Mouse (Mus musculus) layer of hippocampus, postnatal 25 days (tissue): ENCODE data around the gene Mettl24. TPM values are rescaled to one million over a fixed set of nuclear protein-coding genes. Genes with fewer than 3 reads are reported as not detected.
"Not testable (repeated sequence)": the region's sequence is repeated elsewhere in the genome, so short reads cannot be mapped to it uniquely, and the experiment has no call there.

Source experiments
- DNase-seq, 2 experiments: peaks; one replicate each; pipeline ENCODE4 v3.0.0; 2022; ENCODE audit warnings: mixed read lengths in 2 of 2, low spot score in 1 of 2; ENCODE audit errors: extremely low spot score in 1 of 2
- total RNA-seq, 2 experiments: library from RNA; stranded (reverse); gene quantifications; 2 replicates each; pipeline ENCODE4 v1.2.3; 2021

Mettl24 gene
- total RNA-seq, 2 experiments from 2014 or later: 1.7 to 2.3 TPM

DNA sequence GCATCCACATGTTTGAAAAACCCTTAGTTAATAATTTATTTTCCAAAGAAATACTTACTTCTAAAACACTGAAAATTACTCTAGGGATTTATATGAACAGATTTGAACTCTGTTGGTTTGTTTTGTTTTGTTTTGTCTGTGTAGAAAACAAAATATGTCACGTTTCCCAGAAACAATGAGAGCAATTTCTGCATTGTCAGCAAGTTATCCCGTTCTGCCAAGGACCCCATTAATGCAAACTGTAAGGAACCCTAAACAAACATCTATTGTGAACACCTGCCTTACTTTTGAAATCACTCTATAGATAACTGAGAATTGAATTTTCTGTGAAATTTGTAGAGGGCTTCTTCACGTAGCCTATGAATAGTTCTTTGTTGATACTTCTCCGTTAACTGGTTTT lies 95.4 kb downstream of the Mettl24 start:
- DNase-seq: no peak

DNA sequence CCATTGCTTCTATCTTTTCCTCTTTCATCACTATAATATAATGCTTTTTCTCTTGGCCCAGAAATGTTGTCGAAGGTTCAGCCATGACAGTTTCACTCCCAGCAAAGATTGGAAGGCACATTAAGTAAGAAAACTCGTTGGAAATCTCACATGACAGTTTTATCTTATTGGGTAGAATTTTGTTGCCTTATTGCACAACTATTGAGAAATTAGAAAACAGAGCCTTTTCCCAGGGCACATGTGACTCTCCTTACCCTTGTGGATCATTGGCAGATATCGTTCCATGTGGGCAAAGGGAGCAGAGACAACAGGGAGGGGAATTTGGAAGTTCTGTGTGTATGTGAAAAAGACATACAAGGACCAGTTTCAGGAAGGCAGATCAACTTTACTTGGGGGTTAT lies 107.3 kb downstream of the Mettl24 start:
- no peak for DNase-seq

DNA sequence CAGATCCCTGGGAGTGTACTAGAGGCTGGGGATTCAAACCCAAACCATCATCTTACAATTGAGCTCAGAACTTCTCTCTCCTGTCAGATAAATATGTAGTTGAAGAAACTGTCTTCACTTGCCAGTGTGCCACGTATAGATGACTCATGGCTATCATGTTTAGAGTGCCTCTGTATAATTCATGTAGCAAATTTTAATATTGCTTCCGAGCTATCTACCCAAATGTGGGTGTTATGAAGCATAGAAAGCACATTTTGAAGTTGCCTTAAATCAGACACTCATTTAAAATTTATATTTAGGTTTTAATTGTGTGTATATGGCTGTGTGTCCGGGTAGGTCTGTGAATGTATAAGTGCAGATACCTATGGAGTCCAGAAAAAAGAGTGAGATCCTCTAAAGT lies 109.0 kb downstream of the Mettl24 start:
- DNase-seq: no peak

DNA sequence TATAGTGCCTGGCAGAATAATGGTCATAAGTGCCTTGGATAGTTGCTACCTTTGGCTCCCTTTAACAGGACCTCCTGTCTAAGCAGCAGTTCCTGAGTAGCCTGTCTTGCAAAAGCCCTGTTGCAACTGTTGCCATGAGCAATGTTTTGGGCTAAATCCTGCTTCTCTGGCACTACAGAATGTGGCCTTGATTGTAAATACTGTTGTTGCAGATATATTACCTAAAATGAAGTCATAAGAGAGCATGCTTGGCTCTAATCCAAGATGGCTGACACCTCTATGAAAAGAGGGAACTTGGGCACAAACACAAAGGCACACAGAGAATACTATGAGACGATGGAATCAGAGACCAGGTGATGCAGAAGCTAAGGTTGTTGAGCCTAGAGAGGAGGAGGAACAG lies 122.1 kb downstream of the Mettl24 start:
- no peak for DNase-seq

DNA sequence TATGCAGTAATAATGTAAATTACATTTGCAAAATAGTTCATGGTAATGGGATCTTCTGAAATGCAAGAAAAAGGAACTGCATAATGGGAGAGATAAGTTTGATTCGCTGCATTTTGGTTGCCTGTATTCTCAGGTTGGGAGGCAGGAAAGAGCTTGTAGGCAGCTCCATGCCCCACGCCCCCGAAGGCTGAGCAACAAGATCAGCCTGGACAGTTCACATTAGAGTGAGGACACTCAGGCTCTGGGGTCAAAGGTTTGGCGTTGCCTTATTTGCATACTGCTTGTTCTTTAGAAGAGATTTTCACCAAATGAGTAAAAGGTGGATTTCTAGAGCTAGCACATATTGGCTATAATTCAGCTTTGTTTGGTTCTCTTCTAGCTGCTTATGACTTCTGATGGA lies 123.1 kb downstream of the Mettl24 start:
- no peak for DNase-seq

DNA sequence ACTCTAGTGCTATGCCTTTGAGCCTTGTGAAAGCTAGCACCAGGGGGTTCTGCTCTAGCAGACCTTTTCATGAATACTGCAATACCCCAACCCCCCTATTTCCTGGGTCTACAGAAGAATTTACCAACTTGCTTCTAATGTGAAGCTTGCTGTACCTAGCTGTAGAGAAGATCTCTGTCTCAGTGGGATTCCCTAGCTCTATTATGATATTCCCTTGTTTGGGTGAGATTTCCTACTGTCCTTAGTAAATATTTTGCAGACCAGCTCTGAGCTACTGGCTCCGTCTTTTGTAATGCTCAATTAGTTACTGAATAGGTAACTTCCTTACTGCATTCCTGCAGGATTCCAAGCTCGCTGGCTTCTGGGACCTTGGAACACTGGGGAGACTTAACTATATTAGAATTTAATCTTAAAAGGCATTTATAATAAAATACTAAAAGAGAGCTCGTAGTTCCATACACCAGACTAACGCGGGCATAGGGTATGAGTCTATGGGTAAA lies 126.4 kb downstream of the Mettl24 start:
- DNase-seq: not testable (repeated sequence)

DNA sequence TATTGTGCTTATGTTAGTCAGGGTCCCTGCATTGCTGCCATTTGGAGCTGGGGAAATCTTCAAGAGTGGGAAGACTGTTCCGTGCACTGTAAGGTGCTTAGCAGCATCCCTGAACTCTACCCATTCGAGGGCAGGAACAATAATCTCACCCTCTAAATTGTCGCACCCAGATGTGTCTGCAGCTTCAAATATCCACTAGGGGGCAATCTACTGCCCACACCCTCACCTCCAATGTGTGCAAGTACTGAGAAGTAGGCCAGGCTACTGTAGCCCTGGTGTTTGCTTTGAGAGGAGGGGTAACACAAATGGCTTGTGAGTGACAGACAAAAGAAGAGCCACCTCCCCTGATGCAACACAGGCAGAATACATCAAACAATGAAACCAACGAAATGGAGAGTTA lies 130.5 kb downstream of the Mettl24 start:
- no peak for DNase-seq

DNA sequence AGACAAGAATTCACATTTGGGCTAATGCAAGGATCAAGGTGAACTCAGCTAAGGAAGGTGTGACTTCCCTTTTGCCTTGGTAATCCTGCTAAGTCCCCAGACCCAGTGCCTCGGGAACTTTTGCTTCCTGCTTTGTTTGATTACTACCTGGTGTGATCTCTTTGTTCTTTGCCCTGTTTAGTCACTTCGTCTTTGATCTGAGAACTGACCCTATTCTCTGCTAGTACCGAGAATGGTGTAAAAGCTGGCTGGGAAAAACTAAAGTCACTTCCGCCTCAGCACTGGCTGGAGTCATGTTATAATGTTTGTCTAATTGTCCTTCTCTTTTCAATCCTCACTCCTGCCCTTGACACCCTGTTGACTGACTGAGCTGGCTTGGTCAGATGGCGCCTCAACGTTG lies 133.4 kb downstream of the Mettl24 start:
- DNase-seq: no peak

DNA sequence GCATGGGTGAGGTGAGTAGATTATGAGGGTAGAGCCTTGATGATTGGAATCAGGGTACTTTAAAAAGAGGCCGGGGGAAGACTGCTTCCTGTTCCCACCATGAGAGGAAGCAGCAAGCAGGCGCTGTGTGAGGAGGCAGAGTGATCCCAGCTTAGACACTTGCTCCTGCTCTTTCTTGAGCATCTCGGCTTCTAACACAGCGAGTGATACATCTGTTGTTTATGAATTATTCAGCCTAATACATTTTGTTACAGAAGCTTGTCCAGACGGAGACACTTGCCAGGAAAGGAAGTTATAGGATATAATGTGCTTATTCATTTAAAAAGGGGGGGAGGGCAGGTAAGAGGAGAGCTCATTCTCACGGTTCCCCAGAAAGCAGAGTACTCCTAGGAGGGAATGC lies 142.9 kb downstream of the Mettl24 start:
- no peak for DNase-seq

DNA sequence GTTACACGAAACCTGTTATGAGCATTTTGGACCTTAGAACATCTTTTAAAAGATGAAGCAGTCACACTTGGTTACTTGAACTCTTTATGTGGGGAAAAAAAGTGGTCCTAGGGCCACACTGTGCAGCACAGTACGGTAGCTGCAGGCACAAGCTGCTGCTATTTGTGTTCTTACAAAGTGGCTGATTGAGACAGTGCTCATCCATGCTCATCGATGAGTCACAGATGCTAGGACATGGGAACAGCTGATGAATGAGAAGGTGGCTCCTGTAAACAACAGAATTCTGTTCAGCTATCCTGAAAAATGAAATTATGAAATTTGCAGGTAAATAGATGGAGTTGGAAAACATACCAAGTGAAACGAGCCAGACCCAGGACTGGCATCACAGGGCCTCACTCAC lies 144.6 kb downstream of the Mettl24 start:
- no peak for DNase-seq

DNA sequence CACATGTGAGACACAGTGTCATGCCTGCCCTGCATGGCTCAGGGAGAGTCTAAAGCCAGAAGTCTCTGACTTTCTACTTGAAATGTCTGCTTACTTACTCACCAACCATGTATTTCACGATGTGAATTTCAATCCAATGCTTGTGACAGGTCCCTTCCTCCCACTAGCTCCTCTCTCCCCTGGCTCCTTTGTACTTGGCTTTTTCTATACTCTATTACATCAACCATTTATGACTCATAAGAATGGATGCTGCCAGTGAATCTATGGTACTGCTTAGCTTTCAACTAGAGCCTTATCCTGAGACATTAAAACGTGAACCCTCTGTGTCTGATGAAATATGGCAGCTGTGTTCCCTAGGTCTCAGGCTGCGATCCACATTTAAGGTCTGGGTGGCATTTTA lies 147.2 kb downstream of the Mettl24 start:
- no peak for DNase-seq

DNA sequence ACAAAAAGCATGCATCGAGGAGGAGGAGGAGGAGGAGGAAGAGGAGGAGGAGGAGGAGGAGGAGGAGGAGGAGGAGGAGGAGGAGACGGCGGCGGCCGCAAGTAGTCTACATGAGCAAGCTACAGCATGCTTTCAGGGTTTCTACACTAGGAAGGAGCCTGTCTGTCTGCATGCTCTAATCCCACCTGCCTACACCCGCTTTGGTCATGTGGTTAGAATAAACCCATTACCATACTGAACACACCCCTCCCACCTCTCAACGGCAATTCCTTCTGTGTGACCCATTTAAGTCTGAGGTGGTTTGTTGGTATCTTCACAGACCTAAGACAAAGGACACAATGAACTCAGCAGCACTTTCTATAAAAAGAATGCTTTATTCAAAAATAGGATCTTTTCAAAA lies 148.2 kb downstream of the Mettl24 start:
- DNase-seq: no peak

DNA sequence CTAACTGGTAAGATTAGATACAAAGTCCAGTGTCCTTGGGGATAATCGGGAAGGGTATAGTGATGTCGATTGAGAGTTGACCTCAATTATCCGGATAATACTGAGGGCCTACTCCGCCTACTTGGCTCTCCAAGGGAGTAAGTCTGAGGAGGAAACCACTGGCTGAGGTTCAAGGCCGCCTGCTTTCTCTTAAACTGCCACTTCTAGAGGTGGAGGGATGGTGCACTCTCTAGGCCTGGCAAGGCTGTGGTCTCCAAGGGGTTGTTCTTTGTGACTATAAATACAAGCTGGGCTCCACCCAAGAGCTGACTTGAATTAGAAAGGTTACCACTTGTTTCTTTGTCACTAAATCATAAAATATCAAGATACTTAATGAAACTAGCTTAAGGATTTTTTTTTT lies 157.0 kb downstream of the Mettl24 start:
- no peak for DNase-seq

DNA sequence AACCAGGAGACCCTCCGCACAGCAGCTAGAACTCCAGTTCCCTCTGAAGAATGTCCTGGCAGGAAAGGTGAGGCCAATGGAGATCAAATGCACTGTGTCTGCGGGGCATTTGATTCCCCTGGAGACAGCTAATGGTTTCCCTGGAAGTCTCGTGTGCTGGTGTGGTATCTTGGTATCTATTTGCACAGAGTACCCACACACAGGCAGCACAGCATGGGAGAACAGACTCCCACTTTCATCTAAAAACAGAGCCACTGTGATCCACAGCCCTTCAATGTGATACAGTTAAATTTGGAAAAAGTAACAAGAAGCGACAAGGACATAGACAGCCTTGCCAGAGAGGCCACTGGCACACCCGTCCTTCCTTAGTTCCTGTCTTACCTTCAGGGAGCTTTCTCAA lies 160.8 kb downstream of the Mettl24 start:
- no peak for DNase-seq

DNA sequence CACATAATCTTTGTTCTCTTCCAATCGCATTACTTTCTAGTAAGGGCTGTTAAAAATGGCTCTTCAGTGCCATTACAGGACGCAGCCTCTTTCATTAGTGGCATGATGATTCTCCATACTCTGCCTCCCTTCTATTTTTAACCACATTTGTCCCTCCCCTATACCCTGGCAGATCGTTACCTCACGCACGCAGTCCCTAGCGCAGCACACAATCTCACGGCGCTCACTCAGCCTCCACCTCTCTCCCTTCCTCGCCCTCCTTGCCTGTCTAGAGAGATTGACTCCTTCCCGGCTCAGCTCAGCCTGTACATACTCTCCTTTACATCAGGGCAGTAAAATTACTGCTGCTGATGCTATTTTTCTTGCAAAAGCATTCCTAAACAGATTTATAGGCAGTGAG lies 161.5 kb downstream of the Mettl24 start:
- no peak for DNase-seq

DNA sequence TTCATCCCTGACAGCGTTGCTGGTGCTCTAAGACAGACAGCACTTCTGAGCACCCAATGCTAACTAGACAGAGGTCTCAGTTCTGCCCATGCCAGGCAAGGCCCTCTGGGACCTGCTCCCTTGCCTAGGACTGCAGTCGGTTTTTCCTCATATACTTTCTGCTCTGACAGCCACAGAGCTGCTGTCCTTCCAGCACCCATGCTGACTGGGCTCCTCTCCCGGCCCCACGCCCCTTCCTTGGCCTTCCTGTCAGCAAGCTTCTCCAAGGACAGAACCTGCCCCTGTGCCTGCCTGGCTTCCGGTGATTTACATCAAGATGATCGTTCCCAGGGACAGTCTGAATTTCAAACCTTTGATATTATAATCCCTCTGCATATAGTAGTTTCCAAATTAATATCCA lies 162.5 kb downstream of the Mettl24 start:
- no peak for DNase-seq

DNA sequence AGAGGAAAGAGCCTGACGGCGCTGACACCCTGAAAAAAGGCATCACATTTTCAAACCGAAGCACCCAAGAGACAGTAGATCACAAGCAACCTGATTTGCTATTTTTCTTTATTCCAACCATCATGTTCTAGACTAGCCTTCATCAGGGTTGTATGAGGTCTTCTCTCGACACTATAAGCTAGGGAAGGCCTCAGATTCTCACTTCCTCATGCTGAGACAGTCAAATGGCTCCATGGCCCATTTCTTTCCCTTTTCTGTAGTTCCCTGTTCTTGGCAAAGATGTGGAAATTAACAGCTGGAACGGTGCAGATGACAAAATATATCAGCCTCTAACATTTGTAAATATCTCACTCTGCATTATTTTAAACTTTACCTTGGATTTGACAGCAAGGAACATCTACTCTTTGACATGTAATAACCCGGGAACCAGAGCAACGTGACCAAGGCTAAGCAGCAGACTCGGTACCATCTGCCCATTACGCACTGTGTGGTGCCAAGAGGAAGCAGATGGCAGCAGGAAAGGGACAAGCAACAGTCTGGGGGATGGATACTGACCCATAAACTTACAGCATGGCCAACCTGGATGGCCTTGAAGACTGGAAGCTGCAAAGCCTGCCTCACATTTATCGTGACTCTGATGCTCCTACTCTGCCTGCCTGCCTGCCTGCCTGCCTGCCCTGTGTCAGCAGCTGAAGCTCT lies 164.2 kb downstream of the Mettl24 start:
- no peak for DNase-seq

DNA sequence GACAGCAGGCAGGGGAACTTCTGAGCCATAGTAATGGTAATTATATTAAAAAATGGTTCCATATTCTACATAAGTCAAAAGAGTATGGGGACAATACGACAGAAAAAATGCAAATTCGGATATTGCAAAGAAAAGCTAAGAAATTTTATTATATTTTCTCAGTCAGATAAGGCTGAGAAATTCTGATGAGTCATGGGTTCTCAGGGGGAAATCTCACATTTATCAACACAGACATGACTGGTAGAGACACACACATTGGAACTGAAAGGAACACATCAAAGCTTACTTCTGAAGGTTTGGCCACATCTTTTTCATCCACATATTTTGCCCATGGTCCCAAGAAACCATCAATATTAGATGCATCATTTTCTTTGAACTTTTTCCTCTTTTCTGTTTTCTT lies 167.6 kb downstream of the Mettl24 start:
- no peak for DNase-seq

DNA sequence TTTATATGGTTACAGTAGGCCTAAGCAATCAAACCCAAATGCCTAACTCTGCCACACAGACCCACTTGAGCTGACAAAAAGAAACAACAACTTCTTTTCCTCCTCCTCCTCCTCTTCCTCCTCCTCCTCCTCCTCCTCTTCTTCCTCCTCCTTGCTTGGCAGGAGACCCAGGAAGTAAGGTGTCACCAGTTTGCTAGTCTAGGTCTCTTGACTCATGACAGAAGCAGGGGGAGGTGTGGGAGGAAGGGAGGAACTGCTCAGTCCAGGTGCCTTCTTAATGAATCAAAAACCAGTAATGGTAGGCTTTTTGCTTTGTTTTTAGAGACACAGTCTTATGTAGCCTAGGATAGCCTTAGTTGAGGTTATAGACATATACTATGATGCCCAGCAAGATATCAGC lies 168.1 kb downstream of the Mettl24 start:
- no peak for DNase-seq

DNA sequence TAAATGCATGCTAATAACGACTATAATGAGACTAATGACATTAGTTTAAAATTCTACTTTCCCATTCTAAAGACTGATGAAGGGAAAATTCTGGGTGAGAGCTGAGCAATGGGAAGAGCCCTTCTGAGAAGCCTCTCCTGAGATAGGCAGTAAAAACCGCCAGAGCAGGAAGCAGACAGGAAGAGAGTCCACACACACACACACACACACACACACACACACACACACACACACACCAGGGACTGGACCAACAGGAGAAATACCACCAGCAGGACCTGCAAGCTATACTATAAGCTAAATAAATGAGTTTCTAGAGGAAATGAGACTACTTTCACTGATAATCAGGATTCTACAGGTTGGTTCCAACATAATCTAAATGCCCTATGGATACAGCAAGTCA lies 172.5 kb downstream of the Mettl24 start:
- no peak for DNase-seq

DNA sequence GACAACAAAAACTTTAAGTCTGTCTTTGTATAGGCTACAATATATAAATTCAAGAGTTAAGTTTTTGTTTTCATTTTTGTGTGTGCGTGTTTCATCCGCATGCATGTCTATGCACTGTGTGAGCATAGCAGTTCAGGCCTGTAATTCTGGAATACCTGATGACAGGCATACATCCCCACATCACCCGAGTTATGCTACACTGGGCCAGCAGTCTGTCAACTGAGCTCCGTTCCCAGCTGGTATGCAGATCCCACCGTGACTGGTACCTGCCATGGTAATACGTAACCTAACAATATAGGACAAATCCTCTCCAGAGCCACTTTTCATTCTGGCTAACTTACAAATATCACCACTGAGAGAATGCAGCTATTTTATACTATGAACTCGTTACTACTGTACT lies 173.6 kb downstream of the Mettl24 start:
- DNase-seq: no peak

DNA sequence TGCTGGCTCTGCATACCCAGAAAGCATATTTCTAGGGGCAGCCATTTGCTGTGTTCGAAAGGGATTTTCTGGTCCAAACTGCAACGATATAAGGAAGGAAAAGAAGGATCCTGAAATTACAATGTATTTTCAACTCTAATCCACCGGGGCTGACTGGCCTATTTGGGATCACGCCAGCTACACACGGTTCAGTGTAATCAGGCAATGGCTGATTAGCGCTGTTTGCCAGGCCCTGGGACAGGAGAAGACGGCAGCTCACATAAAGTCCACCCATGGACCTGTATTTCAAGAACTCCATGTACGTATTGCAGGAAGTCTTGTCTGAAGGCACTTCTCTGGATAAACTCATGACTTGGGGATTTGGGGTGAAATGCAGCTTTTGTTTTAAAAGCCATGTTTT lies 174.5 kb downstream of the Mettl24 start:
- no peak for DNase-seq
